Mouse (Mus musculus) lung, postnatal 14 days (tissue): ENCODE results near the gene Tnrc6c.

ENCODE experiments used
- DNase-seq: peaks from one replicate; pipeline ENCODE4 v3.0.0; 2021

The Tnrc6c gene

DNA sequence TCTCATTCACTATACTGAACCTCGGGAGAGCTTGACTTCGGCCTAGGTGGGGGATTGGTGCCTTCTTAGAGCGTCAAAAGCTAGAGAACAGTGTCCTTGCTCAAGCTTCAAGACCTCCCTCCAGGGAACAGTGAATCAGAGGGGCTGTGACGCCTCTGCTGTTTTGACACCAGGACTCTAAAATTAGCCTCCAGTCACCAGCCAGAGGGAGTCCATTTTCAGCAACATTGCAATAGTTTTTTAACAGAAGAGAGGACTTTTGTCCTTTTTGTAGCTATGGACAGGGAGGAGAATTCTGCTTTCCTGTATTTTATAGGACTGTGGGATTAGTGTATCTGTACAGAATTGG is 76.4 kb downstream of the Tnrc6c start:
- DNase-seq = no peak

DNA sequence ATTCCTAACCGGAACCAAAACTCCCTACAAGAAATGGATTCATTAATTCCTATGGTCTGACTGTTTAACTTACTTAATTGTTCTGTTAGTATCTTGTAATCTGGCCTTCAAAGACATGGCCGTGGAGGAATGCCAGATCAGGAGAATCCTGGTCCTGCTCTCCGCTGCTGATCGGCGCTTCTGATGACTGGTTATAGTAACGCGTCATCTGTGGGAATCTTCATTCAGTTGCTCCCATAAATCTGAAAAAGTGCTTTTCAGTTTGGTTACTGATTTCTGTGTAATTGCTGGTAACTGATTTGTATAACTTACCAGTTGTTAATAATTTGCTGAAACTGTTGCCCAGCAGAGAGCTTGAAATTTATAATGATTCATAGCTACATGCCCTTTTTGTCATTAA is 77.4 kb downstream of the Tnrc6c start:
- DNase-seq = no peak

DNA sequence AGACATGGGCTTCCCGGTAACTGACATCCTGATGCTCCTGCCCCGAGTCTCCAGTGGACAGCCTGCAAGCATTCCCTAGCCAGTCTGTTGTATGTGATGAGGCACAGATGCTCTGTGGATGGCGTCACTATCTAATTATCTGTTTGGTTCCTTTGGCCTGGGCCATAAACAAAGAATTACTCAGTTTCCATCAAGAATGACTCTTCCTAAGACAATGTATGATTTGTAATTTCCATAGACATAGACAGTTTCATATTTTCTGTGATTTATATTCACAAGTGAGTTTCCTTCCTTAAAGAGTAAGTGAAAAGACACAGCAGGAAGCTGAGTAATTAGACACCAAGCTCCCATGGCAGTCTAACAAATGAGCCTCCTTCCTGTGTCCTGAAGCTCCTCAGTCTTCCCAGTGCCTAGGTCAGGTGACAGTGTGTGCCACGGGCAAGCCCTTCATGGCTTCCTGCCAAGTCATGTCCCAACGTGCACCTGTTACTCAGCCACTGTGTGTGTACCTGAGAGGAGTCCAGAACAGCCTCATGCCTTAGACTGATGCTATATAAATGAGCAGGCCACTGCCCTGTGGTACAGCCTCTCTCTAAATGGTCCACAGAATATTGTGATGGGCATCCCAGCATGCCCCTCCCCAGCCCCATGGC is 82.1 kb downstream of the Tnrc6c start:
- DNase-seq = no peak

DNA sequence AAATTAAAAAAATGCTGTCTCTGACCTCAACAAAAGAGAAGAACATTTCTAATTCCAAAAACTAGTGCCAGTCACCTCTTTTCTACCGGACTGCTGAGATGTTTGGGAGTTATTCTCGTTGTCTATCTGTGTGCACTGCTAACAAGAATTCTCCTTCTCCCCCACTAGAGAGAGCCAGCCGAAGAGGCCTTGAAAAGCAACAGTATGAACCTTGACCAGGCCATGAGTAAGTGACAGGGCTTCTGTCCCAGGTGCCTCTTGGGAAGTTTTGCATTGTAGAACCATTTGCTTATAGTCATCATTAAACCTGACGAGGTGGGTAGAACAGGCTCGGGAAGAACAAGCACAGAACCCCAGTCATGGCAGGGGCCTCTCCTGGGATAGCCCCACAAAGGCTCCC is 84.0 kb downstream of the Tnrc6c start:
- no peak for DNase-seq

- DNase-seq = no peak
Measured at GRCm38 (mm10) chr11:117741128-117741527, 87.0 kb downstream of the Tnrc6c start.

DNA sequence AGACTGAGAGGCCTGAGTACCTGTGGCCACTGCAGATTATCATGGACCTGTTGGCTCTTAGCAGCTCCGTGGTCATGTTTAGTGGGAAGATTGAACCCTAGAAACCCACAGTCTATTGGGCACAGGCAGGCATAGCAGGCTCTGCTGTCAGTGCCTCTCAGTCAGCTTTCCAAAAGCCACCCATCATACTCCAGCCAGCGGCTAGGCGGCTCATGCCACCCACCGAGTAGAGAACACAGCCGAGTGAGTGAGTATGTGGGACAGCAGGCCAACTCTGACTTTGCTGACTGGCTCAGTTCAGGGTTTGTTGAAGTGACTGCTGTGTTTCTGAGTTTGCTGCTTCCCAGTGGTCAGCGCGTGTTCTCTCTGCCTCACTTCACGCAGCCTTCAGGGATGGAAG is 88.2 kb downstream of the Tnrc6c start:
- DNase-seq = no peak

- DNase-seq = no peak
Measured at GRCm38 (mm10) chr11:117742715-117743114, 88.6 kb downstream of the Tnrc6c start.

DNA sequence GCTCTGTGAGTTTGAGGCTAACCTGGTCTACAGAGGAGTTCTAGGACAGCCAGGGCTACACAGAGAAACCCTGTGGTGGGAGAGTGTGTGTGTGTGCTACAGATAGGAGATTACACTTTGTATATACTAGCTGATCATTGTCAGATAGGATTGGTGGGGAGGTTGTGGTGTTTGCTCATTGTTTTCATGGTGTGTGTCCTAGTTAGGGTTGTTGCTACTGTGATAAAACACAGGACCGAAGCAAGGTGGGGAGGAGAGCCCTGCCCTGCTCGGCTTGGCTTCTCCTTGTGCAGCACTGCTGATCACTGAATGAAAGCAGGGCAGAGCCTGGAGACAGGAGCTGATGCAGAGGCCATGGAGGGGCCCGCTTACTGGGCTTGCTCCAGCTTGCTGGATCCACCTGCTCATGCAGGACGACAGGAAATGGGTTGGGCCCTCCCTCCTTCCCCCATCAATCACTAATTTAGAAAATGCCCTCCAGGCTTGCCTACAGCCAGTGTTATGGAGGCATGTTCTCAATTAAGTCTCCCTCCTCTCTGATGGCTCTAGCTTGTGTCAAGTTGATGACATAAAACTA is 89.5 kb downstream of the Tnrc6c start:
- no peak for DNase-seq

GRCm38 (mm10) chr11:117748628-117749027 is 94.5 kb downstream of the Tnrc6c start:
- no peak for DNase-seq

DNA sequence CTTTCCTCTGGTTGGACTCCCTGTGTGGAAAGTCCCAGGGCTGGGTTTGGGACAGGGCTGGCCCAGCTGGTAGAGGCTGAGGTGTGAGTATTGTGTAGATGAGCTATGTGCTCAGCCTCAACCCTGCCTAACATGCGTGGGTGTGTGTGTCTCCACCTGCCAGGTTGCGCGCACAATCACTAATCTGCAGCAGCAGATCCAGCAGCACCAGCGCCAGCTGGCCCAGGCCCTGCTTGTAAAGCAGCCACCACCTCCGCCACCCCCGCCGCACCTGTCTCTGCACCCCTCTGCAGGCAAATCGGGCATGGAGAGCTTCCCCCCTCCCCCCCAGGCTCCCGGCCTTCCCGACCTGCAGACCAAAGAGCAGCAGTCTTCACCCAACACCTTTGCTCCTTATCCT is 95.3 kb downstream of the Tnrc6c start:
- DNase-seq = no peak

DNA sequence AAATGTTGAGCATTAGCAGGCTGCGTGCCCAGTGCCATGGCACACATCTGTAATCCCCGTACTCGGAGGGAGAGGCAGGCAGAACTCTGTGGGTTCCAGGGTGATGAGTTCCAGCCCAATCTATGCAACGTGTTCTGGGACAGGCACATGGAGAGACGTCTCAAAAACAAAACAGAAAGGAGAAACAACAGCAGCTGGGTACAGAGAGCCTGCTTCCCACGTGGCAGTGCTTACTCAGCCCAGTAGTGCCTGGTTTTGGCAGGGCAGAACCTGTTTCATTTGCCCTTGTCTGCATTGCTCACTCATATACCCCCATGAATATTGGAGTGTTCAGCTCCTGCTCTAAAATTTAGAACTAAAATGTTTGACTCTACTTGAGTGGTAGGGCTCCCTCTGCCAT is 97.5 kb downstream of the Tnrc6c start:
- no peak for DNase-seq

- DNase-seq = no peak
Measured at GRCm38 (mm10) chr11:117755891-117756290, 101.8 kb downstream of the Tnrc6c start.

- DNase-seq = no peak
Measured at GRCm38 (mm10) chr11:117759267-117759666, 105.2 kb downstream of the Tnrc6c start.

DNA sequence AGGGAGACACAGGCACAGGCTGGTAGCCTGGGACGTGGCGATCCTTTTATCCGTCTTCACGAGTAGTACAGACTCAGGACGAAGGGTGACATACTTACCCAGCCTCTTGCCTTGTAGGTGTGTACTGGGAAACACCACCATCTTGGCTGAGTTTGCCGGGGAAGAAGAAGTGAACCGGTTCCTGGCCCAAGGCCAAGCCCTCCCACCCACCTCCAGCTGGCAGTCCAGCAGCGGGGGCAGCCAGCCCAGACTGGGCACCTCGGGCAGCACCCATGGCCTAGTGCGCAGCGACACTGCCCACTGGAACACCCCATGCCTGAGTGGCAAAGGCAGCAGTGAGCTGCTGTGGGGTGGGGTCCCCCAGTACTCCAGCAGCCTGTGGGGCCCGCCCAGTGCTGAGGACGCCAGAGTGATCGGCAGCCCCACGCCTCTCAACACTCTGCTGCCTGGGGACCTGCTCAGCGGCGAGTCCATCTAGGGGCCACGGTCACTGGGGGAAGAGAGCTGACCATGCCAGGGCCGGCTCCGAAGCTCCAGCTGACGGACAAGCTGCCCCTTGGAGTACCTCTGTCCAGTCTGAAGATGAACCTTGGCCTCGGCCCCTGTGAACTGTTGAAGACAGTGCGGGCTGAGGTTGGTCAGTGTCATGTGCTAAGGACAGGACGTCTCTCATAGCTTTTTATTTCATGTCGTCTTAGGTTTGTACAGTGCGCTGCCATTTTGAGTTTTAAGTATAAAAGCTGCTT is 106.5 kb downstream of the Tnrc6c start:
- DNase-seq = no peak

DNA sequence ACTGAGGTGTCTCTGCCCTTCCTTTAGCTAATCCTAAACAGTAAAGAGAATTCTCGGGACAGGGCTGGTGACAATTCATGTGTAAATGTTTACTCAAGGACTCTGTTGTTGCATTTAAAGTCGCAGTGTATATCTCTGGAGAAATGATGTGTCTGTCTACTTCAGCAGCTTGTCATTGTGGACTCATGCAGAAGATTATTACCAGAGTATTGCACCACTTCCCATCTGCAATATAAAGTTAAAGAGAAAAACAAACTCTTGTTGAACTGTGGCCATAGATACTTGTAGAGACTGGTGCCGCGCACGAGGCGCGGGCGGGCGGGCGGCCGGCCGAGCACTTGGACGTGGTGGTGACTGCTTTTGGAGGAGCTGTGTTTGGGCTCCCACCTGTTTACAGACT is 107.7 kb downstream of the Tnrc6c start:
- DNase-seq = no peak

DNA sequence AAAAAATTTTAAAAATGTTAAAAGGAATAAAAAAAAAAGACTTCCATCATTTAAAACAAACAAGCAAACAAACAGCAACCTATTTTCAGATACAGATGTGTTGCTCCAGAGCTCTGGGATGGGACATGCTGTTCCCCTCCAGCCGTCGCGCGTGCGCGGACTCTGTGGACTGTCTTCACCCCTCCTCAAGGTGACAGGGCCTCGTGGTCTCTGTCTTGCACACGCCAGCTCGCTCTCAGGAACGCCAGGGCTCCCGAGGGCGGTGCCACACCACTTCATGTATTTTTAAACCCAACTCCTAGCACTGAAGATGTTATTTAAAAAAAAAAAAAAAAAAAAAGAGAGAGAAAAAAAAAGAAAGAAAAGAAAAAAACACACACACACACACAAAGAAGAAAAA is 108.2 kb downstream of the Tnrc6c start:
- DNase-seq = no peak

DNA sequence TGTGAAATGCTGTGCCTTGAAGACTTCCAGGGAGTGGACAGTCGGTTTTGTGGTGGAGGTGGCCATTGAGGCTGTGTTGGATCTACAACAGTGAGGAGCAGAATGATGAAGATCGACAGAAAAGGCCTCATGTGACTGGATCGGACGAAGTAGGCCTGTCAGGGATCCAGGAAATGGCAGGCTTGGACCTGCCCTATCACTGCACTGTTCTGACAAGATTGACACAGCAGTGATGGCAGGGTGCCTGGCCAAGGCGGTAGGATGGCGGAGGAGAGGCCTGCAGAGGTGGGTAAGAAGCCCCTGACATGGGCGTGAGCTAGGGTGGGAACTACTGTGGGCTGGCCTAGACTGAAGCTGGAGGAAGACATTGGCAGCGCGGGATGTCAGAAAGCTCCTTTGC is 110.2 kb downstream of the Tnrc6c start:
- no peak for DNase-seq

DNA sequence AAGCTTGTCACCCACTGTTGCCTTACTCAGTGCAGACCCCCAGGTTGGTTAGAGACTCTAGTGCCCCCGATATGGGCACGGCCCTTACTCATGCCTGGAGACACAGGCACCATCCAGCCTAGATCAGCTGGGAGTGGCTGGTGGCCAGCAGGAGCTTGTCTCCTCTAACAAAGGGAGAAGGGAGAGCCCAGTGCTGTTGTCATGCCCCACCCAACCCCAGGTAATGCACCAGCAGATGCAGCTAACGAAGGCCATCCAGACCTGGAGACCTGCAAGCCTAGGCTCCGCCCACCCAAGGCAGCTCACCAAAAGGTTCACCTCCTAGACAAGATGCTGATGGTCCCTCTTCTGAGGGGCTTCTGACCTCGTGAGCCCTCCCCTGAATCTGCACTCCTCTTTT is 111.3 kb downstream of the Tnrc6c start:
- no peak for DNase-seq

DNA sequence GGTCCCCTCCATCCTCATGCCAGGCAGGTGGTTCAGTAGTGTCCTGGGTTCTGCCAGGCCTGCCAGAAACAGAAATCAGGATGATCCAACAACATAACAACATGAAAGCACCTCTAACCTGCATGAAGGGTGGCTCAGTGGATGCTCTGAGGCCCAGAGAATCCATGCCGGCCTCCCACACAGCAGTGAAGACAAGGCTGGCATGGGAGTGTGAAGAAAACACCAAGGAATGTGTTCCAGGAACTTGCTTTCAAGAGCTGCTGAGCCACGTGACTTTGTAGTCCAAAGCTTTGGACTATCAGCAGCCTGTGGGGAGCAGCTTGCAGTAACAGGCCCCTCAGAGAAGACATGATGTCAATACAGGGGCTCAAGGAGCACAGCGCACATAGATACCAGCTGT is 112.2 kb downstream of the Tnrc6c start:
- DNase-seq = no peak

- DNase-seq = no peak
Measured at GRCm38 (mm10) chr11:117768725-117769682, 114.9 kb downstream of the Tnrc6c start.

GRCm38 (mm10) chr11:117769683-117770047 is 115.6 kb downstream of the Tnrc6c start:
- DNase-seq = no peak

- DNase-seq = no peak
Measured at GRCm38 (mm10) chr11:117770407-117770806, 116.3 kb downstream of the Tnrc6c start.

DNA sequence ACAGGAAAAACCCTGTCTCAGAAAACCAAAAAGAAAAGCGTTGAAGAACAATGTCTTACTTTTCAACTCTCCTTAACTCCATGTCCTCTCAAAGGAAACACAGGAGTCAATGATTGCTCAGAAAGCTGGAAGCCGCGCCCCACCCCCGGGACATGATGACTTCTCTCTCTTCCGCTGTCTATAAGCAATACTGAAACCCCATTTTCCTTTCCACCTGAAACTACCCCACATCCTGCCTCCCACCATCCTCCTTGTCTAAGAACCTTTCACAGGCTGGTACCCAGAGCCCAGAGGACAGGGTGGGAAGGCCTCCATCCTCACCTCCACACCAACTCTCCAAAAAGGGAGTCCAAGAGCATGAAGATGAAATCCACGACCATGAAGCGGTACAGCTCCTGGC is 118.3 kb downstream of the Tnrc6c start:
- no peak for DNase-seq

GRCm38 (mm10) chr11:117774925-117775324 is 120.8 kb downstream of the Tnrc6c start:
- DNase-seq = no peak
